Mouse (Mus musculus) testis, adult 2 months (tissue): ENCODE measurements around the gene Sp100. TPM values are rescaled to one million over a fixed set of nuclear protein-coding genes. Genes with fewer than 3 reads are reported as not detected.

Experiments used
- H3K27ac ChIP-seq: fragments of 200-500 bp; 2 replicates; pipeline ENCODE4 v1.5.1; 2012; ENCODE audit warnings: low read depth, low read length; ENCODE audit not compliant: control insufficient read depth, insufficient read depth
- H3K27me3 ChIP-seq: fragments of 200-500 bp; 2 replicates; pipeline ENCODE4 v1.6.1; 2012; ENCODE audit warnings: mild to moderate bottlenecking, low read length, moderate library complexity; ENCODE audit not compliant: control insufficient read depth, insufficient read depth
- H3K36me3 ChIP-seq: fragments of 200-500 bp; 2 replicates; pipeline ENCODE4 v1.6.1; 2012; ENCODE audit warnings: mild to moderate bottlenecking, low read length; ENCODE audit not compliant: control insufficient read depth, insufficient read depth
- H3K4me1 ChIP-seq: fragments of 200-500 bp; 2 replicates; pipeline ENCODE4 v1.6.1; 2012; ENCODE audit warnings: low read length; ENCODE audit not compliant: control insufficient read depth, insufficient read depth
- H3K4me3 ChIP-seq: fragments of 200-500 bp; 2 replicates; pipeline ENCODE4 v1.5.1; 2012; ENCODE audit warnings: low read depth, mild to moderate bottlenecking, low read length, moderate library complexity, mixed read lengths; ENCODE audit not compliant: control insufficient read depth
- CTCF ChIP-seq: fragments of 200-500 bp; IDR thresholded peaks from 2 replicates; pipeline ENCODE4 v1.5.1; 2012; ENCODE audit warnings: low read depth, mild to moderate bottlenecking, inconsistent platforms, low read length, moderate library complexity; ENCODE audit not compliant: control insufficient read depth, insufficient read depth, insufficient replicate concordance
- POLR2A ChIP-seq: fragments of 200-500 bp; IDR thresholded peaks from 2 replicates; pipeline ENCODE4 v1.6.1; 2012; ENCODE audit warnings: low read depth, mild to moderate bottlenecking, inconsistent platforms, low read length, moderate library complexity; ENCODE audit not compliant: control insufficient read depth
- polyA plus RNA-seq: library from polyadenylated mRNA; depleted of rRNA; stranded (reverse); fragments of >200 nt; gene quantifications from 2 replicates; pipeline ENCODE4 v1.2.3, GENCODE M21; 2012

Sp100 gene
- polyA plus RNA-seq, 1 experiment: 1.1 TPM

- H3K27me3 ChIP-seq: no peaks in the 10 kb centered on the region
- TF ChIP-seq POLR2A: no peak
- TF ChIP-seq CTCF: no peak
- no peaks in the 10 kb centered on the region for H3K4me1 ChIP-seq
- H3K36me3 ChIP-seq: no peaks in the 10 kb centered on the region
- no peak overlapping the region for H3K27ac ChIP-seq
- H3K4me3 ChIP-seq: no peak overlapping the region
Measured at GRCm38 (mm10) chr1:85716447-85717027, 66.7 kb downstream of the Sp100 start.

DNA sequence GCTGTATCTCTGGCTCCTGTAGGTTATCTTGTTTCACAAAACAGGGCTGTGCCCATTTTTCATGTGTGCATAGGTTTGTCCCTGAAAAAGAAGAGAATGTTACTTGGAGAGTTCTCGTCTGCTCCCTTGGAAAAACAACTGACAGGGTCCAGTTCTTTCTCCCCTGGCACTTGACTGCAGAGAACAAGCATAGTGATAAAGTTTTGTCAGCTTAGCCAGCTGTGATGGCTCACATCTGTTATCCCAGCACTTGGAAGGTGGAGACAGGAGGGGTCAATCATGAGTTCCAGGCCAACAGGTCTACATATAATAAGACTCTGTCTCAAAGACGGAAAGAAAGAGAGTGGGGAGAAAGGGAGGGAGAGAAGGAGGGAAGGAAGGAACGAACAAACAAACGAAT lies 69.3 kb downstream of the Sp100 start:
- TF ChIP-seq CTCF (no peak), POLR2A (no peak)

DNA sequence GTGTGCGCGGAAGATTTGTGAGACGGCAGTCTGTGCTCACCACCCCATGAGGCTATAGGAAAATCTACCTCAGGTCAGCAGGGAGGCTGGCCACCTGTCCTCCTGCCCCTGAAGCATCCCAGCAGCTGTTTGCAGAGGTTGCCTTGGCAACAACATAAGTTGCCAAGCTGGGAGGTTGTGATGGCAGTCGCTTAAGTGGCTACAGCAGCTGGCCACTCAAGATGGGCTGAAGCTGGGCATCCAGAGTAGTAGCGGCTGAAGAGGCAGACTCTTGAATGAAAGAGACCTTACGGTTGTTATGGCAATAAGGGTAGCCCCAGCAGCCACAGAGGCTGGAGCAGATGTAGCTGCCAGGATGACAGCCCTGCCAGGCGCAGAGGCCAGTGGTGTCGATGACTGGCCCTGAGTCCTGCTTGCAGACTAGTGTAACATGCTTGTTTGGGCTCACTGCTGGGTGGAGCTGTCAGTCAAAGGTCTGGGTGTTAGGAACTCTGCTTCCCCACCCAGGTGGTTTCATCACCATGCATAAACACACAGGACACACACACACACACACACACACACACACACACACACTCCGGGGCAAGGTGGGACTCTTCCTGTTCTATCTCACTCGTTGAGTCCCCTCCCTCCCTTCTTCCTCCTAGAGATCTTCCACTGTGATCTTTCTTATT lies 70.6 kb downstream of the Sp100 start:
- Histone ChIP-seq H3K36me3 (no peaks in the 10 kb centered on the region), H3K4me3 (no peak overlapping the region), H3K27ac (no peak overlapping the region), H3K27me3 (no peaks in the 10 kb centered on the region), H3K4me1 (peaks cover 13% of the 10 kb centered on the region)
- TF ChIP-seq CTCF (no peak), POLR2A (no peak)

More for the DNA sequence above, 69.3 kb downstream of the Sp100 start:
- no peaks in the 10 kb centered on the region for H3K36me3 ChIP-seq
- no peak overlapping the region for H3K4me3 ChIP-seq
- no peaks in the 10 kb centered on the region for H3K27me3 ChIP-seq
- H3K27ac ChIP-seq: no peak overlapping the region
- H3K4me1 ChIP-seq: peaks cover 7% of the 10 kb centered on the region

DNA sequence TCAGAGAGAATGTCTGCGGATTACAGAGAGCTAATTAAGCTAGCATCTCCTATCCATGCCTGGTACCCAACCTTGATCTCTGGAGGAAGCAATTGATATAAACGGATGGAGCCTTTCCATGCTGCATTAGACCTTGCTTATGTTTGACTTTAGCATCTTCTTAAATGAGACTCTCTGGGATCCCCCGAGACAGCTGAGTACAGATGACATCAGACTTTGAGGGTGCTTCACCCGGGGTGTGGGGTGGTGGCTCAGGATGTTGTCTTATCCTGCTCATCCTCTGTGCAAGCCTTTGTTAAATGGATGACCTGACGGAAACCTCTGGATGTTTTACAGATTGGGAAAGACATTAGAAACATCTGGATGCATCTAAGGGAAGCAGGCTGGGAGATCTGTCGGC lies 80.7 kb downstream of the Sp100 start:
- H3K27me3 ChIP-seq: no peaks in the 10 kb centered on the region
- H3K27ac ChIP-seq: no peak overlapping the region
- TF ChIP-seq POLR2A: no peak
- TF ChIP-seq CTCF: no peak
- H3K4me3 ChIP-seq: no peak overlapping the region
- peaks cover 6% of the 10 kb centered on the region for H3K4me1 ChIP-seq
- no peaks in the 10 kb centered on the region for H3K36me3 ChIP-seq

DNA sequence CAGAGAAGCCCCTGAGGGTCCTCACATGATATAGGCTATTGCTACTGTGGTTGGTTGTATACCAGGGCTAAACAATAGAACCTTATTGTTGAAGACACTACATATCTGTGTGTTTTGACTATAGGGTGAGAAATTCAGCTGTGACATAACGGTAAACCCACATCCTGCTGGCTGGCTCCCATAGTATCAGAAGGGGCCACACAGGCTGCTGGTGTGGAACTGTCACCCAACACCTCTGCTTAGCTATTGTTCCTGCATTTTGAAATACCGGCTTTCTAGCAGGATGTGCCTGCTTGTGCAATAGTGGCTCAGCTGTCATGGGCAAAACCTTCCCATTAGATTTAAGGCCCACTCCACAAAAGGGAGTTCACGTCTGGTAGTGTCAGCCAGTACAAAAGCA lies 82.8 kb downstream of the Sp100 start:
- Histone ChIP-seq H3K27me3 (no peaks in the 10 kb centered on the region), H3K4me3 (no peak overlapping the region), H3K36me3 (no peaks in the 10 kb centered on the region), H3K4me1 (peaks cover 10% of the 10 kb centered on the region), H3K27ac (no peak overlapping the region)
- TF ChIP-seq CTCF (no peak), POLR2A (no peak)

GRCm38 (mm10) chr1:85734511-85734910 lies 84.7 kb downstream of the Sp100 start:
- TF ChIP-seq CTCF (no peak), POLR2A (no peak)
- no peak overlapping the region for H3K27ac ChIP-seq
- H3K27me3 ChIP-seq: no peaks in the 10 kb centered on the region
- H3K36me3 ChIP-seq: no peaks in the 10 kb centered on the region
- no peak overlapping the region for H3K4me3 ChIP-seq
- H3K4me1 ChIP-seq: peaks cover 10% of the 10 kb centered on the region

- no peaks in the 10 kb centered on the region for H3K27me3 ChIP-seq
- peaks cover 10% of the 10 kb centered on the region for H3K4me1 ChIP-seq
- no peaks in the 10 kb centered on the region for H3K36me3 ChIP-seq
- H3K27ac ChIP-seq: no peak overlapping the region
- no peak overlapping the region for H3K4me3 ChIP-seq
- TF ChIP-seq CTCF (no peak), POLR2A (no peak)
Measured at GRCm38 (mm10) chr1:85735463-85736123, 85.8 kb downstream of the Sp100 start.
